Mouse (Mus musculus): ENCODE data around the gene Tmed2. TPM values are rescaled to one million over a fixed set of nuclear protein-coding genes. Genes with fewer than 3 reads are reported as not detected.

Gene Tmed2
- polyA plus RNA-seq, 1 experiment, result 112 TPM

DNA sequence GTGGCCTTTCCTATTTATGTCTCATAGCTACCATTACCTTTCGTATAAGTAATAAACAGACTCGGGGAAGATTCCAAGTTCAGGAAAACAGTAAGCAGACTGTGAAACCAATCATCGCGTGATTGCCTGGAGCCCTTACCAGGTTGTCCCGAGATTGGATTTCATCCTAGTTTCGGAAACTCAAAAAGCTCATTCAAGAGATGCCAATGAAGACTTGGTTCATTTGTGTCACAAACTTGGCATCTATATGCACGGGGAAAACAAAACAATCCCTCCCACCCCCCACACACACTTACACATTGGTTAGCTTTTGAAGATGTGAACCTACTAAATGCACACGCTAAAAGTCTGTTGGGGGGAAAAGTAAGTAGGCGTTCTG, 11.6 kb downstream of the Tmed2 start:
- 5% methylated on average over 9 of the region's 9 CpGs for WGBS
- no peak for DNase-seq
- no peak for TF ChIP-seq CTCF (IDR thresholded peaks at IDR 0.05; ENCODE audit: insufficient read depth, low read length)
- TF ChIP-seq POLR2A (IDR thresholded peaks at IDR 0.05; ENCODE audit: borderline replicate concordance, extremely low read depth, low read depth, low read length), result no peak
- H3K4me3 ChIP-seq (replicated peaks; ENCODE audit: extremely low read depth, low read depth, low read length), result peak overlapping the region; percentile 44
- H3K4me1 ChIP-seq (ENCODE audit: control insufficient read depth, insufficient read depth, low read length), result 0 out of 2 replicates have a peak, but pooled peaks cover 3% of the 10 kb centered on the region

DNA sequence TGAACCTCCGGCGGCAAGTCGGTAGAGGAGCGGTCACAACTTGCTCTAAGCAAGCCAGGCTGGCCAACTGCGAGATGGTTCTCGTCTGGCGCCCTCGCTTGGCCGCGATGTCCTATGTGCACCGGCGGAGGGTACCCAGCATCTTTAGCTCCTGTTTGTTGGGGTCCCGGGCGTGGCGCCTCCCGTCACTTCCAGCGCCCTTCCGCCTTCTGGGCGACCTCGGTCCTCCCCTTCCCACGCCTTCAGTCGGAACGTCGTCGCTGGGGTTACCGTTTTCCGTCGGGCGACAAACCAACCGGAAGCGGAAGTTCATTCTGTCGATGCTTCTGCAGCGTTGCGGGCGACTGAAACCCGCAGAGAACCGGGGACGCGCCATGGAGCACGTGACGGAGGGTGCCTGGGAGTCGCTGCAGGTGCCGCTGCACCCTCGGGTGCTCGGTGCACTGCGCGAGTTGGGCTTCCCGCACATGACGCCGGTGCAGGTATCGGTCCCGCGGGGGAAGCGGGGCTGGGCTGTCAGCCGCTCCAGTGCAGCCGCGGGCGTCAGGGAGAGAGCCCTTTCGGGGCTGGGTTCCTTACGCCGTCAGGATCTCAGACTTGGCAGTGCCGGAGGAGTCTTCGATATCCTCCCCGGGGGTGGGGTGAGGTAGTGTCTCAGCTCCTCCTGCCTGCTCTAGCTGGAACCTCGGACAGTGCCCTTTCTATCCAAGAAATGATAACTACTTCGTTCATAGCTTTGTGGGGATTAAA, 12.2 kb downstream of the Tmed2 start, which contains the start of gene Ddx55:
Ddx55 (plus strand) TSS at position 307 of the 750 bp plus-strand sequence.
- peak within 1 kb of the TSS; percentile 97 for H3K4me3 ChIP-seq (replicated peaks; ENCODE audit: extremely low read depth, low read depth, low read length)
- H3K4me1 ChIP-seq (ENCODE audit: control insufficient read depth, insufficient read depth, low read length), result 0 out of 2 replicates have a peak, but pooled peaks cover 3% of the 10 kb centered on the region
- under 1% methylated on average over 66 of the region's 66 CpGs for WGBS
- DNase-seq, result peak; percentile 90
- peak; percentile 80; the same call in 1 of the 2 replicates for TF ChIP-seq POLR2A (IDR thresholded peaks at IDR 0.05; ENCODE audit: borderline replicate concordance, extremely low read depth, low read depth, low read length)
- no peak for TF ChIP-seq CTCF (IDR thresholded peaks at IDR 0.05; ENCODE audit: insufficient read depth, low read length)

GRCm38 (mm10) chr5:124553607-124554006, 13.1 kb downstream of the Tmed2 start:
- 0 out of 2 replicates have a peak, but pooled peaks cover 3% of the 10 kb centered on the region for H3K4me1 ChIP-seq (ENCODE audit: control insufficient read depth, insufficient read depth, low read length)
- TF ChIP-seq CTCF (IDR thresholded peaks at IDR 0.05; ENCODE audit: insufficient read depth, low read length), result no peak
- no peak for TF ChIP-seq POLR2A (IDR thresholded peaks at IDR 0.05; ENCODE audit: borderline replicate concordance, extremely low read depth, low read depth, low read length)
- WGBS, result 72% methylated on average over 6 of the region's 6 CpGs
- H3K4me3 ChIP-seq (replicated peaks; ENCODE audit: extremely low read depth, low read depth, low read length), result no peak overlapping the region
- DNase-seq, result no peak

- TF ChIP-seq POLR2A (IDR thresholded peaks at IDR 0.05; ENCODE audit: borderline replicate concordance, extremely low read depth, low read depth, low read length), result no peak
- no peak for TF ChIP-seq CTCF (IDR thresholded peaks at IDR 0.05; ENCODE audit: insufficient read depth, low read length)
- Histone ChIP-seq H3K4me1 (ENCODE audit: control insufficient read depth, insufficient read depth, low read length) (0 out of 2 replicates have a peak, but pooled peaks cover 3% of the 10 kb centered on the region), H3K4me3 (replicated peaks; ENCODE audit: extremely low read depth, low read depth, low read length) (no peak overlapping the region)
- WGBS, result 66% methylated on average over 1 of the region's 1 CpGs
- DNase-seq, result no peak
Measured at GRCm38 (mm10) chr5:124555145-124555544, 14.7 kb downstream of the Tmed2 start.

DNA sequence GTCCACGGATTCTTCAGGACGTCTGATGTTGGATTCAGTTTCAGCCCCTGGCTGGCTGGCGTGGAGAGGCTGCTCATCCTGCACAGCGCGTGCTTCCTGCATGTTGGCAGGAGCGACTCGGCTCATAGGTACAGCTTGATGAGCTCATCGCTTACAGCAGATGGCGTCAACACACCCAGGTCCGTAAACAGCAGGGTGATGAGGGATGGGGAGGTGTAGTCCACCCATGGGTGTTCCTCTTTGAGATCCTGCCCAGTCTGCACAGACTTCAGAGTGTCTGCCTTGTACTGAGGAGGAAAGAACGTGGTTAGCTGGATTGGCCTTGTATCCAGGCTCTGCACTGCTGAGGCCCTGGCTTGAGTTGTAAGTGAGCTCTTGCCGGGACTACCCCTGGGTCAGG, 30.6 kb downstream of the Tmed2 start:
- WGBS, result 84% methylated on average over 12 of the region's 12 CpGs

DNA sequence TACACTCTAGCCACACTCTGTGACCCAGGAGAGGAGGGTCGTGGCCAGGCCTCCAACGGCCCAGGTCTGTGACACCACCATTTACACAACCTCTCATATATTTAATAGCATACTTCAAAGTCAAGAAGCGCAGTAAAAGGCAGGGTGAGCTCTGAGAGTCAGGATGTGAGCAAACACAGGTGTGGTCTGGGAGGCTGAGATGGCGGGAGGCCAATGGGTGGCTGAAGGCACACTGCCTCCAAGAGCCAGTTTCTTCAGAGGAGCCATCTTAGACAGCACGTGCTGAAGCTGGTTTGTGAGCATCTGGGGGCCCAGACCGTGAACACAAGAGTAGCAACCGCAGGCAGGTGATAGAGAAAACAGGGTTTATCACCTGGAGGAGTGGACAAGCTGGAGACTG, 35.0 kb downstream of the Tmed2 start:
- Histone ChIP-seq H3K4me1 (ENCODE audit: control insufficient read depth, insufficient read depth, low read length) (peaks cover 2% of the 10 kb centered on the region; the same call in 1 of the 2 replicates), H3K4me3 (replicated peaks; ENCODE audit: extremely low read depth, low read depth, low read length) (no peak overlapping the region)
- DNase-seq, result no peak
- no peak for TF ChIP-seq POLR2A (IDR thresholded peaks at IDR 0.05; ENCODE audit: borderline replicate concordance, extremely low read depth, low read depth, low read length)
- TF ChIP-seq CTCF (IDR thresholded peaks at IDR 0.05; ENCODE audit: insufficient read depth, low read length), result no peak
- 73% methylated on average over 7 of the region's 7 CpGs for WGBS

More for the DNA sequence above, 30.6 kb downstream of the Tmed2 start:
- TF ChIP-seq POLR2A (IDR thresholded peaks at IDR 0.05; ENCODE audit: borderline replicate concordance, extremely low read depth, low read depth, low read length) (no peak), CTCF (IDR thresholded peaks at IDR 0.05; ENCODE audit: insufficient read depth, low read length) (no peak)
- no peak for DNase-seq
- Histone ChIP-seq H3K4me1 (ENCODE audit: control insufficient read depth, insufficient read depth, low read length) (no peaks in the 10 kb centered on the region), H3K4me3 (replicated peaks; ENCODE audit: extremely low read depth, low read depth, low read length) (no peak overlapping the region)

DNA sequence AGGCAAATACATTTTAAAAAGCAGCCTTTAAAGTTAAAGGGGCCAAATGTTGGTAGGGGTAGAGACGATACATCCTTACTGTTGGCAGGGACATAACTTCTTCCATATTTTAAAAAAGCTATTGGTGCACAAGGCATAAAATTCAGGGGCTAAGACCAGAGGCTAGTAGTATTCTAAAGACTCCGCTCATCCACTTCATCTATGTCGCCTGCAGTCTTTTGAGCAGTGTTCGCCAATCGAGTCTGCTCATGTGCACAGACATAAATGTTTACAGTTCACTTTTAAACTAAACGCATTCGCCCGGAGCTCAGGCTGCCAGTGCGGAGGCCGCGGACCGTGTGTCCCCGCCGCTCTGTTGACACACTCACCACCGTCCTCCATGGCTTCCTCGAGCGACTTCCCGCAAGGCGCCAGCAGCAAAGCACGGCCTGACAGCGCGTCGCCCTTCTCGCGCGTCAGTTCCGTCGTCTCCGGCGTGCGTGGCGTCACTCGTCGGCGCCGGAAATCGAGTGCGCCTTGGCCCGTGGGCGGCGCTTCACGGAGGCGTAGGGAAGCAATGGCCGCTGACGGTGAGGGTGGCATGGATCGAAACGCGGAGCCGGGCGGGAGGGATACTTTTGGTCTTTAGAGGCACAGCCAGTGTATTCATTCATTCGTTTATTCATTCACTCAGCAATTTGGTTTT, 38.3 kb downstream of the Tmed2 start, which contains the start of the genes Eif2b1 and Gtf2h3:
Eif2b1 (minus strand) TSS at position 499 of the 685 bp plus-strand sequence.
Gtf2h3 (plus strand) TSS at position 508 of the 685 bp plus-strand sequence.
- DNase-seq, result peak; percentile 95
- H3K4me1 ChIP-seq (ENCODE audit: control insufficient read depth, insufficient read depth, low read length), result peaks cover 2% of the 10 kb centered on the region; the same call in 1 of the 2 replicates
- WGBS, result 1% methylated on average over 51 of the region's 51 CpGs
- peak within 1 kb of the TSS; percentile 91 for H3K4me3 ChIP-seq (replicated peaks; ENCODE audit: extremely low read depth, low read depth, low read length)
- TF ChIP-seq POLR2A (IDR thresholded peaks at IDR 0.05; ENCODE audit: borderline replicate concordance, extremely low read depth, low read depth, low read length), result peak; percentile 92
- TF ChIP-seq CTCF (IDR thresholded peaks at IDR 0.05; ENCODE audit: insufficient read depth, low read length), result no peak

DNA sequence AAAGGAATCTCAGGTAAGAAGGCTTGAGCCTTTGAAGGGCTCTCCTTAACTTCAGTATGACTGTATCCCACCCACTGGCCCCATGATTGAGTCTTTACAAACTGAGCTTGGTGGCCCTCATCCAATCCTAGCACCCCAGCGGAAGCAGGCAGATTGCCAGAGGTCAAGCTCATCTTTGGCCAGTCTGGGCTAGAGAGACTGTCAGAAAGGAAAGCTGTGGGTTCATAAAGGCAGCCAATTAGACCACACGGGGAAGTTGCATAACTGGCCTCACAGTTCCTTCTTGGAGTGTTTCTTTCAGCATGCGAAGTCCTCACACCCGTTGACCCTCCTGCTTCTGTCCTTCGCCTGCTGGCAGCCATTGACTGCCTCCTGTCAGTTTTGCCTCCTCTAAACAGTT, 42.0 kb downstream of the Tmed2 start:
- TF ChIP-seq CTCF (IDR thresholded peaks at IDR 0.05; ENCODE audit: insufficient read depth, low read length) (no peak), POLR2A (IDR thresholded peaks at IDR 0.05; ENCODE audit: borderline replicate concordance, extremely low read depth, low read depth, low read length) (no peak)
- Histone ChIP-seq H3K4me3 (replicated peaks; ENCODE audit: extremely low read depth, low read depth, low read length) (no peak overlapping the region), H3K4me1 (ENCODE audit: control insufficient read depth, insufficient read depth, low read length) (peaks cover 2% of the 10 kb centered on the region; the same call in 1 of the 2 replicates)
- 62% methylated on average over 5 of the region's 5 CpGs for WGBS
- DNase-seq, result peak; percentile 11

DNA sequence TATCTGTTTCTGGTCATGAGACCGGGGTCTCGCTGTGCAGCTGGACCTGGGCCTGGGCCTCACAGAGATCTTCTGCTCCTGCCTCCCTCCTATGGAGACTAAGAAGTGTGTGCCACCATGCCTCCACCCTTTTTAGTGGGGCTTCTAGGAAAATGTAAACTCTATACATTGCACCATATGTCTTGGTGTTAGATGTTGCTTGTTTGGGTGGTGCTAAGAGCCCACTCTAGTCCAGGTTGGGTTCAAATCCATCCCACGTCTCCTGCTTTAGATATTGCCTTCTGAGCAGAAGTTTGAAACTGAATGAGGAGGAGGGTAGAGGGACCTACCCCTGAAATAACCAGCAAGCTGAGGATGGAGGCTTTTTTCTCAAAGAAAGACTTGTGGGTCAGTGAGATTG, 52.3 kb downstream of the Tmed2 start:
- no peak overlapping the region for H3K4me3 ChIP-seq (replicated peaks; ENCODE audit: extremely low read depth, low read depth, low read length)
- no peak for TF ChIP-seq POLR2A (IDR thresholded peaks at IDR 0.05; ENCODE audit: borderline replicate concordance, extremely low read depth, low read depth, low read length)
- TF ChIP-seq CTCF (IDR thresholded peaks at IDR 0.05; ENCODE audit: insufficient read depth, low read length), result no peak
- no peaks in the 10 kb centered on the region for H3K4me1 ChIP-seq (ENCODE audit: control insufficient read depth, insufficient read depth, low read length)
- 97% methylated on average over 3 of the region's 3 CpGs for WGBS
- no peak for DNase-seq
